Mouse (Mus musculus): ENCODE results near the gene Eif3d.
"Not testable (repeated sequence)": the region's sequence is repeated elsewhere in the genome, so short reads cannot be mapped to it uniquely, and the experiment has no call there.

The Eif3d gene

GRCm38 (mm10) chr15:77970470-77971292, at the start of gene Eif3d:
Eif3d (minus strand) TSS chr15:77970813.
- DNase-seq (ENCODE audit: low read depth, low spot score): peak; percentile 86

GRCm38 (mm10) chr15:78014046-78014445, 43.4 kb upstream of the Eif3d start:
- DNase-seq (ENCODE audit: low read depth, low spot score): no peak

- not testable (repeated sequence) for DNase-seq (ENCODE audit: low read depth, low spot score)
These were observed 37.6 kb upstream of the Eif3d start for GRCm38 (mm10) chr15:78008206-78008605.

GRCm38 (mm10) chr15:78003929-78004328, 33.3 kb upstream of the Eif3d start:
- DNase-seq (ENCODE audit: low read depth, low spot score): peak; percentile 40

GRCm38 (mm10) chr15:78001400-78001799, 30.8 kb upstream of the Eif3d start:
- DNase-seq (ENCODE audit: low read depth, low spot score): no peak

GRCm38 (mm10) chr15:77988541-77988940, 17.9 kb upstream of the Eif3d start:
- DNase-seq (ENCODE audit: low read depth, low spot score): no peak

GRCm38 (mm10) chr15:77983391-77983790, 12.8 kb upstream of the Eif3d start:
- no peak for DNase-seq (ENCODE audit: low read depth, low spot score)

GRCm38 (mm10) chr15:77982195-77982939, 11.8 kb upstream of the Eif3d start:
- no peak for DNase-seq (ENCODE audit: low read depth, low spot score)

GRCm38 (mm10) chr15:77981181-77981680, 10.6 kb upstream of the Eif3d start:
- DNase-seq (ENCODE audit: low read depth, low spot score): no peak

- no peak for DNase-seq (ENCODE audit: low read depth, low spot score)
These were observed 8.8 kb upstream of the Eif3d start for GRCm38 (mm10) chr15:77979427-77979865.

GRCm38 (mm10) chr15:77977663-77978062, 7.0 kb upstream of the Eif3d start:
- no peak for DNase-seq (ENCODE audit: low read depth, low spot score)

- no peak for DNase-seq (ENCODE audit: low read depth, low spot score)
These were observed 3.7 kb upstream of the Eif3d start for GRCm38 (mm10) chr15:77974165-77974841.

GRCm38 (mm10) chr15:77969940-77970469, 608 bp downstream of the Eif3d start:
- no peak for DNase-seq (ENCODE audit: low read depth, low spot score)

GRCm38 (mm10) chr15:77965117-77965528, 5.5 kb downstream of the Eif3d start:
- DNase-seq (ENCODE audit: low read depth, low spot score): no peak

GRCm38 (mm10) chr15:77962447-77962846, 8.2 kb downstream of the Eif3d start:
- no peak for DNase-seq (ENCODE audit: low read depth, low spot score)

GRCm38 (mm10) chr15:77960693-77961092, 9.9 kb downstream of the Eif3d start:
- no peak for DNase-seq (ENCODE audit: low read depth, low spot score)

GRCm38 (mm10) chr15:77958071-77958470, 12.5 kb downstream of the Eif3d start:
- no peak for DNase-seq (ENCODE audit: low read depth, low spot score)

- DNase-seq (ENCODE audit: low read depth, low spot score): no peak
These were observed 13.0 kb downstream of the Eif3d start for GRCm38 (mm10) chr15:77957625-77958024.

GRCm38 (mm10) chr15:77956404-77956901, 14.2 kb downstream of the Eif3d start, which contains the start of gene Foxred2:
Foxred2 (minus strand) TSS chr15:77956722.
- peak; percentile 61 for DNase-seq (ENCODE audit: low read depth, low spot score)

- DNase-seq (ENCODE audit: low read depth, low spot score): no peak
These were observed 14.9 kb downstream of the Eif3d start for GRCm38 (mm10) chr15:77955440-77956403.

Data from WW6 (cell line).